Mouse (Mus musculus) embryonic facial prominence, embryonic 11.5 days (tissue): ENCODE measurements around the gene Car15. TPM values are rescaled to one million over a fixed set of nuclear protein-coding genes. Genes with fewer than 3 reads are reported as not detected.
A peak's percentile ranks its signal among the peaks of the same experiment; 100 is the strongest.

Source experiments
- ATAC-seq: fragments of 200-750 bp; cut with Nextera tagmentation; replicated peaks from 2 replicates; pipeline ENCODE4 v1.8.0; 2017; ENCODE audit warnings: low read depth; ENCODE audit not compliant: insufficient number of reproducible peaks, low FRiP score, low TSS enrichment
- DNase-seq: peaks from one replicate; pipeline ENCODE4 v3.0.0-alpha.2; 2015; ENCODE audit warnings: low spot score
- H3K27ac ChIP-seq: fragments of 300-500 bp; sonication (generic); replicated peaks from 2 replicates; pipeline ENCODE4 v1.5.1; 2014; ENCODE audit warnings: mild to moderate bottlenecking, low read depth, low read length, control low read depth
- H3K27me3 ChIP-seq: fragments of 300-500 bp; sonication (generic); 2 replicates; pipeline ENCODE4 v1.6.1; 2014; ENCODE audit warnings: mild to moderate bottlenecking, low read length, moderate library complexity, mixed read lengths; ENCODE audit not compliant: control insufficient read depth, insufficient read depth
- H3K36me3 ChIP-seq: fragments of 300-500 bp; sonication (generic); replicated peaks from 2 replicates; pipeline ENCODE4 v1.6.1; 2014; ENCODE audit warnings: low read depth, mild to moderate bottlenecking, low read length, moderate library complexity, mixed read lengths; ENCODE audit not compliant: control insufficient read depth, insufficient read depth
- H3K4me1 ChIP-seq: fragments of 300-500 bp; sonication (generic); 2 replicates; pipeline ENCODE4 v1.6.1; 2014; ENCODE audit warnings: low read length, mixed read lengths; ENCODE audit not compliant: control insufficient read depth, insufficient read depth
- H3K4me2 ChIP-seq: fragments of 300-500 bp; sonication (generic); 2 replicates; pipeline ENCODE4 v1.6.1; 2014; ENCODE audit warnings: low read depth, mild to moderate bottlenecking, control low read depth, low read length, moderate library complexity
- H3K4me3 ChIP-seq: fragments of 300-500 bp; sonication (generic); 2 replicates; pipeline ENCODE4 v1.5.1; 2014; ENCODE audit warnings: low read depth, low read length, control low read depth
- H3K9ac ChIP-seq: fragments of 300-500 bp; sonication (generic); replicated peaks from 2 replicates; pipeline ENCODE4 v1.6.1; 2014; ENCODE audit warnings: mild to moderate bottlenecking, control low read depth, low read length
- H3K9me3 ChIP-seq: fragments of 300-500 bp; sonication (generic); replicated peaks from 2 replicates; pipeline ENCODE4 v1.6.1; 2016; ENCODE audit warnings: mild to moderate bottlenecking, low read length, inconsistent platforms, mixed read lengths; ENCODE audit not compliant: control insufficient read depth
- WGBS: fragments of 180-500 bp; shearing (Covaris S2); extraction: QIAGEN DNeasy Blood & Tissue Kit; methylation state at CpG from one replicate; pipeline ENCODE4 v1.1.7; 2014; 5-methylcytosine and 5-hydroxymethylcytosine counted together
- polyA plus RNA-seq: library from polyadenylated mRNA; unstranded; fragments of >200 nt; fragmentation: Nextera tagmentation; extraction: Ambion mirVana; gene quantifications from 2 replicates; pipeline ENCODE4 v1.2.1, GENCODE M21; 2014

The Car15 gene
- polyA plus RNA-seq, 1 experiment from 2014 or later, result 2.0 TPM

DNA sequence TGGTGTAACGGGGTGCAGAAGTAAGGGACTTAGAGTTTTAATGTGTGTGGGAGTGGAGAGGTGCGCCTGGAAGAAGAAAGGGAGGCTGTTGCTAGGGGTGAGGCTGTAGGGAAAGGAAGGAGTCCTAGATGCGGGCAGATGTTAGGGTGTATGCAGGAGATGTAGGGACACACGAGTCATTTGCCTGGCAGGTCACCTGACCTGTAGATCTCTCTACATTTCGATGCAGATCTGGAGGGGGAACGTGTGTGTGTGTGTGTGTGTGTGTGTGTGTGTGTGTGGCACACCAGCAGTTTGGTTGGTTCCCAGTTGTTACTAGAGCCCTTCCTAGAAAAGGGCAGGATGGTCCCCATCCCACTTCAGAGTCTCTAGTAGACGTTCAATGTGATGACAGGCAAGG lies 33.2 kb downstream of the Car15 start:
- H3K4me2 ChIP-seq, result peak overlapping the region; percentile 50; the same call in 1 of the 2 replicates
- WGBS, result 17% methylated on average over 7 of the region's 7 CpGs
- H3K36me3 ChIP-seq, result no peaks in the 10 kb centered on the region; the same call in 1 of the 2 replicates
- H3K27me3 ChIP-seq, result peaks cover 38% of the 10 kb centered on the region
- peaks cover 43% of the 10 kb centered on the region for H3K4me1 ChIP-seq
- H3K4me3 ChIP-seq, result no peak overlapping the region
- H3K9ac ChIP-seq, result no peak overlapping the region
- DNase-seq (no peak), ATAC-seq (no peak)
- no peak overlapping the region for H3K27ac ChIP-seq
- no peaks in the 10 kb centered on the region for H3K9me3 ChIP-seq

GRCm38 (mm10) chr16:17804449-17804912 lies 33.7 kb downstream of the Car15 start:
- peaks cover 39% of the 10 kb centered on the region for H3K27me3 ChIP-seq
- no peak overlapping the region for H3K27ac ChIP-seq
- H3K9me3 ChIP-seq, result no peaks in the 10 kb centered on the region
- peak overlapping the region; percentile 10; the same call in 1 of the 2 replicates for H3K9ac ChIP-seq
- H3K36me3 ChIP-seq, result no peaks in the 10 kb centered on the region; the same call in 1 of the 2 replicates
- peak overlapping the region; percentile 50 for H3K4me2 ChIP-seq
- ATAC-seq (no peak), DNase-seq (peak; percentile 80)
- H3K4me1 ChIP-seq, result peaks cover 41% of the 10 kb centered on the region
- 1% methylated on average over 33 of the region's 33 CpGs for WGBS
- H3K4me3 ChIP-seq, result peak overlapping the region; percentile 24

DNA sequence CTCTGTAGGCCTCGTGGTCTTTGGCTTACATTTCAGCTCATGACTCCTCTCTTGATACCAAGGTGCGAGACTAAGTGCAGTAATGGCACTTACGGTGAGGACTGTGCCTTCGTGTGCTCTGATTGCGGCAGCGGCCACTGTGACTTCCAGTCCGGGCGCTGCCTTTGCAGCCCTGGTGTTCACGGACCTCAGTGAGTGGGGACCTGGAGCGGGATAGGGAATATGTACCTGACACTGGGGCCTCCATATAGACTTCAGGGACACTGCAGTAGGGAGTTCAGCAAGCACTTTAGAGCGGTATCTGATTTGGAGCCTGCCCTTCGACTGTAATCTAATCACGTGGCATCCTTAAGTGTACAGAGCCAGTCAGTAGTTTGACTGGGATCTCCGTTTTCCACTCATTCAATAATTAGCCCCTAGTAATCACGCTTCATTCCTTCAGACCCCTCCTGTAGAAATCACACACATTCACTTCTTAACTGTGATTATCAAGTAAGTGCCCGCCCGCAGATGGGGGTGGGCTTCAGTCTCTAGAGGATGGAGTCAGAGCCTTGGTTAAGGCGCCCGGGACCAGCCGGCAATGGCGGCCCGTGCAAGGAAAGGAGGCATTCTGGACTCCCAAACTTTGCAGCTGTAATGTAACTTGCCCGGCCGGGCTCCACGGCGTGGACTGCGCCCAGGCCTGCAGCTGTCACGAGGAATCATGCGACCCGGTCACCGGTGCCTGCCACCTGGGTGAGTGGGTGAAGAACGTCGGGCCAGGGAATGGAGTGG lies 34.3 kb downstream of the Car15 start:
- H3K4me1 ChIP-seq, result peaks cover 38% of the 10 kb centered on the region
- no peaks in the 10 kb centered on the region for H3K9me3 ChIP-seq
- 12% methylated on average over 33 of the region's 33 CpGs for WGBS

GRCm38 (mm10) chr16:17802839-17803674 lies 35.1 kb downstream of the Car15 start:
- H3K4me1 ChIP-seq, result peaks cover 38% of the 10 kb centered on the region
- WGBS, result 3% methylated on average over 83 of the region's 83 CpGs
- no peak for ATAC-seq
- peak overlapping the region; percentile 16 for H3K4me3 ChIP-seq
- peak overlapping the region; percentile 41 for H3K4me2 ChIP-seq
- H3K27ac ChIP-seq, result no peak overlapping the region
- peaks cover 43% of the 10 kb centered on the region for H3K27me3 ChIP-seq
- H3K9ac ChIP-seq, result peak overlapping the region; percentile 43
- H3K9me3 ChIP-seq, result no peaks in the 10 kb centered on the region
- no peaks in the 10 kb centered on the region; the same call in 1 of the 2 replicates for H3K36me3 ChIP-seq
- DNase-seq, result peak; percentile 21

More for the DNA sequence above, 34.3 kb downstream of the Car15 start:
- no peaks in the 10 kb centered on the region; the same call in 1 of the 2 replicates for H3K36me3 ChIP-seq
- no peak overlapping the region for H3K27ac ChIP-seq
- DNase-seq (no peak), ATAC-seq (no peak)
- H3K9ac ChIP-seq, result peak overlapping the region; percentile 10; the same call in 1 of the 2 replicates
- peaks cover 43% of the 10 kb centered on the region for H3K27me3 ChIP-seq
- H3K4me3 ChIP-seq, result peak overlapping the region; percentile 24
- H3K4me2 ChIP-seq, result peak overlapping the region; percentile 50

DNA sequence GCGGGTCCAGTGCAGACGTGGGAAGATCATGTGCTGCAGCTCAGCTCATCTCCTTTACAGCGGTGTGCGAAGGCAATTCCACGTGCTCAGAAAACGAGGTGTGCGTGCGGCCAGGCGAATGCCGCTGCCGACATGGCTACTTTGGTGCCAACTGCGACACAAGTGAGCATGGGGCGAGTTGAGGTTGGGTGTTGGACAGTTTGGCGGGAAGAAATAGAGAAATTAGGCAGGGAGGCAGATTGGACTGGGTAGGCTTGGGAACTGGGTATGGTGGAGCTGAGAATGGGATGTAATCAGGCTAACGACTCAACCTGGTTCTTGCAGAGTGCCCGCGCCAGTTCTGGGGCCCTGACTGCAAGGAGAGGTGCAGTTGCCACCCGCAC lies 35.7 kb downstream of the Car15 start:
- H3K9me3 ChIP-seq, result no peaks in the 10 kb centered on the region
- H3K36me3 ChIP-seq, result no peaks in the 10 kb centered on the region; the same call in 1 of the 2 replicates
- no peak for DNase-seq
- peak overlapping the region; percentile 41 for H3K4me2 ChIP-seq
- WGBS, result 7% methylated on average over 18 of the region's 18 CpGs
- peak overlapping the region; percentile 16 for H3K4me3 ChIP-seq
- no peak overlapping the region for H3K27ac ChIP-seq
- ATAC-seq, result no peak
- H3K4me1 ChIP-seq, result peaks cover 38% of the 10 kb centered on the region
- no peak overlapping the region for H3K9ac ChIP-seq
- H3K27me3 ChIP-seq, result peaks cover 48% of the 10 kb centered on the region

DNA sequence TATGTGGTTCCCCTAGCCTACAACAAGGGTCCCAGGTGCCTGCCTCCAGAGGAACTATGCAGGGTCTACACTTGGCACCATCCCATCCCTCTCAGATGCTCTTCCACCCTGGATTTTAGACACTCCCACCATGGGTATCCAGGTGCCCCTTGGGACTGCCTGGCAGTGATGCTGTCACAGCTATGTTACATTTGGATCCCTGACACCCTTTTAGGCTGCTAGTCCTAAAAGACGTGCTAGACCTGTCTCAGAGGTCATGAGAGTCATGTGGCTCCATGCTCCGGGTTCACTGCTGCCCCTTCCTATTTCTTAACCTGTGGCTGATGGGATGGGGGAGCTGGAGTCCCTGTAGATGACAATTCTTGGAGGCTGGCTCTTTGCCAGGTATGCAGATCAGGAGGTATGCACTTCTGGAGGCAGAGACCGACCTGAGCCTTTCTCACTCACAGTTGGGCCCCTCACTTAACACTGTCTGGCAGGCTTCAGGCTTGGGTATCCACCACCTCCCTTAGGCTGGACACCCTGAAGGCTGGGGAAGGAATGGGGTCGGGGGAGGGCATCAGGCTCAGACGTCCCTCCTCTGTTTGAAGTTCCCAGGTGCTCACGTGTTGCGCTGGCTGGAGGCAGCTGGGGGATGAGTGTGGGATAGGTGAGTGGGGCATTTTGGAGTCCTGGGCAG lies 36.2 kb downstream of the Car15 start:
- ATAC-seq (no peak), DNase-seq (no peak)
- H3K9ac ChIP-seq, result no peak overlapping the region
- no peaks in the 10 kb centered on the region; the same call in 1 of the 2 replicates for H3K36me3 ChIP-seq
- 8% methylated on average over 7 of the region's 7 CpGs for WGBS
- H3K27me3 ChIP-seq, result peaks cover 48% of the 10 kb centered on the region
- H3K9me3 ChIP-seq, result no peaks in the 10 kb centered on the region
- H3K4me3 ChIP-seq, result peak overlapping the region; percentile 16; the same call in 1 of the 2 replicates
- H3K27ac ChIP-seq, result no peak overlapping the region
- 0 out of 2 replicates have a peak overlapping the region, but pooled peaks have one; percentile 41 for H3K4me2 ChIP-seq
- H3K4me1 ChIP-seq, result peaks cover 34% of the 10 kb centered on the region

DNA sequence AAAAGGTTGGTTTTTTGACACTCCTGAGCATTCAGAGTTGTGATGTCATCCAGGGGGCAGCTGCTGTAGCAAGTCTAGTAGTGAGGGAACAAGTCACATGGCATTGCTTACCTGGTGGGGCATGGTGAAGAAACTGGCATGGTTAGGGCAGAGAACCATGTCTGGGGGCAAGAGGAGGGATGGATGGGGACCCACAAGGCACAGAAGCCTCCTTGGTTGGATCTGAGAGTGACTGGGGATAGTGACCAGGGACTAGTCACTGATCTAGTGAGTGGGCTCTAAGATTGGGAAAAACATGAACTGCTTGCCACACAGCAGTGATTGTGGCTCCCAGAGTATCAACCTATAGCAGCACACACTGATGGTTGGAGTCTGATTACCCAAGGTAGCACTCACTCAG lies 38.6 kb downstream of the Car15 start:
- H3K4me3 ChIP-seq, result peak overlapping the region; percentile 79
- H3K9ac ChIP-seq, result no peak overlapping the region
- H3K4me1 ChIP-seq, result peaks cover 27% of the 10 kb centered on the region
- no peak overlapping the region for H3K4me2 ChIP-seq
- H3K27me3 ChIP-seq, result peaks cover 44% of the 10 kb centered on the region
- H3K27ac ChIP-seq, result no peak overlapping the region
- no peak for DNase-seq
- no peaks in the 10 kb centered on the region for H3K9me3 ChIP-seq
- H3K36me3 ChIP-seq, result no peaks in the 10 kb centered on the region; the same call in 1 of the 2 replicates
- ATAC-seq, result no peak
